Mouse (Mus musculus): Measurements from ENCODE around the gene Hagh.

Hagh gene

DNA sequence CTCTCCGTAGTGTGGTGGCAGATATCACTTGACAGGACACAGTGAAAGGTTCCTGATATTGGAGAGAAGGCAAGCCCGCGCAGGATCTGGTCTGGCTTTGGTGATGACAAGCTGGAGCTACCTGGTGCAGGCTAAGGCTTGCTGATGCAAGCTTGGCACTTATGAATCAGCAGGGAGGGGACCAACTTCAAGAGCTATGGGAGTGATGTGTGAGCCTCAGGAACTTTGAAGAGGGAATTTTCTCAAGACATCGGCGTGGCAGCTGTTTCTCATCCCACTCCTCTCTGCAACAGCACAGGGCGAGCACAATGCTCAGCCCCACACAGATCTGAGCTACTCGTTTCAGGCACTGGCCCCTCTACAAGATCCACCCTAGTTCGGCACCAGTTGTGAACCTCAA lies at the start of gene Hagh:
Gene Hagh, plus strand, starts transcription at position 302 of the 400 bp plus-strand sequence.
- no peak for DNase-seq (ENCODE audit: low spot score)

GRCm38 (mm10) chr17:24792190-24792589 lies 47.8 kb upstream of the Hagh start:
- DNase-seq (ENCODE audit: low spot score): no peak

DNA sequence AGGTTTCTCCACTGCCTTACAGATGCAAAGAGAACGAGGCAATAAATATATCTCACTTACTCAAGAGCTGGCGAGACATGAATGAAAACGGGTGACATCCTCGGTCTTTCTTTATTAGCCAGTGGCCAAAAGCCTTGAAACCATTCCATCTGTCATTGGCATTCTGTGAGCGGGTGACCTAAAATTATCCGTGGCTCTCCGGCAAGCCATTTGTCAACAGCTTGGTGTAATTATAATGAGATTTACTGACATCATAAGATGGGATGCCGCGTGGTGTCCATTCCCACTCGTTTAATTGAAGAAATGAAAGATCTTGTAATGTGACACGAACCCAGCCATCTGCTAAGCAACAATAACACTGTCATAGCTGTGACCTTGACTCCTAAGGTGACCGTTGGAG lies 45.2 kb upstream of the Hagh start:
- no peak for DNase-seq (ENCODE audit: low spot score)

GRCm38 (mm10) chr17:24796969-24797368 lies 43.0 kb upstream of the Hagh start:
- DNase-seq (ENCODE audit: low spot score): no peak

GRCm38 (mm10) chr17:24798229-24798628 lies 41.7 kb upstream of the Hagh start:
- no peak for DNase-seq (ENCODE audit: low spot score)

- no peak for DNase-seq (ENCODE audit: low spot score)
These were observed 40.5 kb upstream of the Hagh start for GRCm38 (mm10) chr17:24799476-24799875.

DNA sequence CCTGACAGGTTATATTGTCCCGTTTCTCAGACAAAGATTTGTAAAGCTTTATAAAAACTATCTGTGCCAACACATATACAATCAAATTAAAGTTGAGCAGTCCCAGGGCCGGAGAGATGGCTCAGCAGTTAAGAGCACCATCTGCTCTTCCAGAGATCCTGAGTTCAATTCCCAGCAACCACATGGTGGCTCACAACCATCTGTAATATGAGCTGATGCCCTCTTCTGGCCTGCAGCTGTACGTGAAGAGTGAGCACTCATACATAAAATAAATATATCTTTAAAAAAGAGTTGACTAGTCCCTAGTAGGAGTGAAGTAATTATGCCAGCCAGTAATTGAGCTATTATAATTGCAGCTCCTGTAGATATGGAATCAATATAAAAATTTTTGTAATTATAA lies 39.4 kb upstream of the Hagh start:
- DNase-seq (ENCODE audit: low spot score): no peak

DNA sequence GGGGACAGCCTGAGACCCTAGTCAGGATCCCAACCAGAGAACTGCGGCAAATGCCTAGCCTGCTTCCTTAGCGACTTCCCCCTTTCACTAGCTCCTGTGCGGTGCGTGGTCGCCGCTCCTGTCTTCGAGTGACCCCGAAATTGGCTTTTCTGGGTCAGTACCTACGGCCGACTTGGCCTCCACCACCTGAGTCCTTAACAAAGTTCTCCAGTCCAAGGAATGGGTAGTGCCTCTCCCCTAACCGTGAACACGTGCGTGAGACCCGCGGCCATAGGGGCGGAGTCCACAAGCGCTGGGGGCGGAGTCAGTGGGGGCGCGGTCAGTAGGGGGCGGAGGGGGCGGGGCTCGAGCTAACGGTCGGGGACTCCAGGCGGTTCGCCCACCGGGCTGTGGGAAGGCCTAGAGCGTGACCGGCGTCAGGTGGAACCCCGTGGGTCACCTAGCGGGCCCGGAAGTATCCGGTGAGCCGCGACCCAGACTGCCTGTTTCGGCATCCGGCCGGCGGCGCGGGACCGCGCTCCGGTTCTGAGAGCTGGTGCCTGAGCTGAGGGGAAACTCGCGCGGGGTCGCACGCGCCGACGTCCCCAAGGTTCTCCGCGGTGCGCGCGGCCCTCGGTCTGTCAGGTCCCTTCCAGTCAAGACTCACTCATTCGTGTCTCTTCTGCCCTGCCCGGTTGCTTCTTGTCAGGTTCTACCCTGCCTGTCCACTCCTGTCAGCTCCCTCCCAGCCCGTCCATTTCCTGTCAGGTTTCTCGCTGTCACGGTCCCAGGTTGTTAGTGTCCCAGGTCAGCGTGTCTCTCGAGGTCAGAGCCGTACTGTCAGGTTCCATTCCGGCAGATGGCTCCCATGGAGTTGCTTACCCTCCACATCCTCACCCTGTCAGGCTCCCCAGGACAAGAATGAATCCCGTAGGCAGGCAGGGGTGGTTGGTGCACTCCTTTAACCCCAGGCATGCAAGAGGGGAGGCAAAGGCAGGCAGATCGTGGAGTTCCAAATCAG lies 35.7 kb upstream of the Hagh start, which contains the start of gene Meiob:
Gene Meiob, plus strand, starts transcription at position 338 of the 1,000 bp plus-strand sequence.
- DNase-seq (ENCODE audit: low spot score): peak; percentile 14

GRCm38 (mm10) chr17:24811211-24811610 lies 28.7 kb upstream of the Hagh start:
- DNase-seq (ENCODE audit: low spot score): no peak

- DNase-seq (ENCODE audit: low spot score): no peak
These were observed 27.7 kb upstream of the Hagh start for GRCm38 (mm10) chr17:24812215-24812614.

GRCm38 (mm10) chr17:24815256-24815655 lies 24.7 kb upstream of the Hagh start:
- DNase-seq (ENCODE audit: low spot score): no peak

DNA sequence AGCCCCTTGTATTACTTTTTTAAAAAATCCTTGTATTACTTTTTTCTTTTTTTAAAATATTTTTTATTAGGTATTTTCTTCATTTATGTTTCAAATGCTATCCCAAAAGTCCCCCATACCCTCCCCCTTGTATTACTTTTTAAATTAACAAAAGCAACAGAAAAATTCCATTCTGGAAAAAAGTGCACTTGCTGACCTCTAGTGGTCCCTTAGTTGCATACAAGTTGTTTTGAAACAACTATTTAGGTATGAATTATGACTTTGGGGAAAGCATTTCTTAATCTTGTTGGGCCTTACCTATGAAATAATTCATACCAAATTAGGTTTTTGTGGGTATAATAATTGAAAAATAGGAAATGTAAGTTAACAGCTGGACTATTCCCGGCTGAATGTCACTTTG lies 22.4 kb upstream of the Hagh start:
- DNase-seq (ENCODE audit: low spot score): no peak

DNA sequence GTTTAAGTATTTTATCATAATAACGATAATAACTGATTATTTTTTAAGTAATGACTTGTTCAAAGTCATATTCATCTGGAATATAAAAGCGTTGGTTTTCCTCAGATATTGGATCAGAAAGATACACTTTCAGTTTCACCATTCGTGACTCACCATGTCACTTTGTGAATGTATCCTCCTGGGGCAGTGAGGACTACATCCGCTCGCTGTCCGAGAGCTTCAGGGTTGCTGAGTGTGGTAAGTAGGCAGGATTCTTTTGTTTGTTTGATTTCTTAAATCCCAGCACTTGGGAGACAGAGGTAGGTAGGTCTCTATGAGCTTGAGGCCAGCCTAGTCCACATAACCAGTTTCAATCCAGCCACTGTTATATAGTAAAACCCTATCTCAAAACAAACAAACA lies 21.8 kb upstream of the Hagh start:
- no peak for DNase-seq (ENCODE audit: low spot score)

- DNase-seq (ENCODE audit: low spot score): no peak
These were observed 20.5 kb upstream of the Hagh start for GRCm38 (mm10) chr17:24819469-24819868.

DNA sequence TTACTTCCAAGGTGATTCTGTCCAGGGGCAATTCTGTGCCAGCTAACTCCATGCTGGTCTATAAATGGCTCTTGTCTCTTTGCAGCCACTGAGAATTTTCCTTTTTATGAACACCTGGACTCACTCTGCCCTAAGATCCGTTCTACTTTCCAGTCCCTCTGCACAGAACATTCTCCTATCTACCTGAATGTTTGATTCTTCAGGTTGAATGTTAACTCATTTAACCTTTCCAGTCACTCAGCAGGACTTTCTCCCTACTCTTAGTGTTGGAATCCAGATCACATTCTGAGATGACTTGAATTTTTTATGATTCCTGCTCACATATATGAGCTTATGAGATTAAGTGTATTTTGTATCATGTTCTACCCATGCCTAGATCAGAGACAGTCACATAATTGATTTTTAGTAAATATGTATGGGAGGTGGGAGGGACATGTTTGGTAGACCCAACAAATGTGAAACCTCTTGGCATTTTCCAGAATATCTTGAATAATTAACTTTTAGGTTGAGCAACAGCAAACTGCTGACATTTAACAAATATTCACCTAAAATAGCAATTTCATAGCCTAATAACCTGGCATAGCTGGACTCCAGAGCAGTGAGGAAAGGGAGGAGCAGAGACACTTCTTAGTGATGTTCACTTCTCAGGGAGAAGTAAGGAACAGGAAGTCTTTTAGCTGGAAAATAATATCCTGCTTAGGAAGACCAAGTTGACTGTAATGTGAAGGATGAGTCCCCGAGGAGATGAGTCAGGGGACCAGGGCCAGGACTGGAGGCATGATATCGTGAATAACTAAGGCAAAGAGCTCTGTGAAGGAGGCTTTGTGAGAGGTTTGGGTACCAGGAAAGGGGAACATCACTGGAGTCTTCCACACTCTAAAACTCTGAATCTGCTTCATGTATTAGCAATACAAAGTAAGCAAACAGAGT lies 18.3 kb upstream of the Hagh start:
- no peak for DNase-seq (ENCODE audit: low spot score)

DNA sequence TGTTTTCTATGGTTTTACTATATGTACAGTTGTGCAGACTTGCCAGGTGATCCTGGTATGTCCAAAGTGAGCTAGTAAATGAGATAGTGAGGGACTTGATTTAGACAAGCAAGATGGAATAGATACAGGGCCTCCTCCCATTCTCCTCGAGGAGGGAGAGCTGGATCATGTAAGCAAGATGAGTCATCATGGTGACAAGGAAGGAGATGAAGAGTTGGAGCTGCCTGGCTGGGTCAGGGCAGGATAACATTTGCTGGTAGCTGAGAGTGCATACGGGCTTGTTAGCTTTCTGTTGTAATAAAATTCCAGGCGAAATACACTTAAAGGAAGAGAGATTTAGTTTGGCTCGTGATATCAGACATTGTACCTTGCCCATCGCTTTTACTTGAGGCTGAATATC lies 398 bp downstream of the Hagh start:
- DNase-seq (ENCODE audit: low spot score): no peak

DNA sequence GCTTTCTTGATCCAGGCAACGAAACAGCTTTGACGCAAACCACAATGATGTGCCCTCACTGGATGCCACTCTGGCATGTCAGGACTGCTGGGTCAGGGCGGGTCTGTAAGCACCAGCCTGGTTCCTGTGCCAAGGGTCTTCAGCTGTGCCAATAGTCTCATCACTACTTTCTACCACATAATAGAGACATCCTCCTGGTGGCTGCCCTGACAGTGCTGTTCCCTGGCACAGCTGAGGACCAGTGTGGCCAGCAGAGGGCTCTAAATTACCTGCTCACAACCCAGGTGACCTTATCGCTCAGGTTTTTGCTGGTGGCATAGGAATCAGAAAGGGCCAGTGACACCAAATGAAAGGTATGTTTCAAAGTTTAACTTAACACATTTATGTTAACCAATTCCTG lies 1.2 kb downstream of the Hagh start:
- DNase-seq (ENCODE audit: low spot score): no peak

GRCm38 (mm10) chr17:24842631-24843030 lies 2.7 kb downstream of the Hagh start:
- no peak for DNase-seq (ENCODE audit: low spot score)

DNA sequence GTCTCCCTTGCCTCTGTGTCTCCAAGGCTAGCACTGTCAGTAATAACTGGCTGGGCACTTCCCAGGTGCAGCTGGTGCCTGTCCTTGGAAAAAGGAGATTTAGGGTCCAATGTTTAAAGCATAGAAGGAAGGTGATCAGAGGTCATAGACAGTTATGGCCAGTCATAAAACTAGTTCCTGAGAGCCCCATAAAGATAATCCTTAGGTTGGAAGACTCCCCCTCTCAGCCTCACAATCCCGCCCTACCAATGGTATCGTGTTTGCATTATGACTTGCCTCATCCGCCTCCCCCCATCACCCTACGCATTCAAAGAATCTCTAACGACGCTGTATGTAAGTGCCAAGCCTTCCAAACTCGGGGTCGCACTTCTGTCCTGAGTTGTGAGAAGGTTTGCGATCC lies 4.6 kb downstream of the Hagh start:
- DNase-seq (ENCODE audit: low spot score): no peak

GRCm38 (mm10) chr17:24847386-24847785 lies 7.4 kb downstream of the Hagh start:
- DNase-seq (ENCODE audit: low spot score): no peak

GRCm38 (mm10) chr17:24848600-24849031 lies 8.7 kb downstream of the Hagh start:
- no peak for DNase-seq (ENCODE audit: low spot score)

GRCm38 (mm10) chr17:24849733-24850064 lies 9.8 kb downstream of the Hagh start:
- no peak for DNase-seq (ENCODE audit: low spot score)

Data from layer of hippocampus, adult 11-12 months (tissue).